Mouse (Mus musculus): Measurements from ENCODE around the gene Cenpl. TPM values are rescaled to one million over a fixed set of nuclear protein-coding genes. Genes with fewer than 3 reads are reported as not detected.
"Not testable (repeated sequence)": the region's sequence is repeated elsewhere in the genome, so short reads cannot be mapped to it uniquely, and the experiment has no call there.

Gene Cenpl
- total RNA-seq (2021) = 1 to 10 TPM; 1.3 to 1.8 TPM
- long read RNA-seq, experiment 1, full-length matches to known transcripts = 2 of 4 reads
- long read RNA-seq, experiment 1, partial matches to known transcripts = 0 of 4 reads
- long read RNA-seq, experiment 1, other reads (novel, unspliced or antisense) = 2 of 4 reads
- long read RNA-seq, experiment 2, partial matches to known transcripts = 4 of 4 reads
- long read RNA-seq, experiment 2, other reads (novel, unspliced or antisense) = 0 of 4 reads

- DNase-seq (ENCODE audit: low spot score in 2 of 2) = peak; percentile 95 to 98
- Histone ChIP-seq H3K27ac (peak within 1 kb of the TSS; percentile 91), H3K4me3 (peak within 1 kb of the TSS; percentile 72)
- peak; percentile 52 for TF ChIP-seq CTCF (conservative IDR thresholded peaks at IDR 0.05)
Measured at GRCm38 (mm10) chr1:161070352-161071271, at the start of gene Cenpl, which contains the start of gene Dars2. TSS of gene Cenpl (plus strand) at chr1:161070713. TSS of gene Dars2 (minus strand) at chr1:161070658.

- no peak for DNase-seq (ENCODE audit: low spot score in 2 of 2)
- no peak for TF ChIP-seq CTCF (conservative IDR thresholded peaks at IDR 0.05)
- H3K27ac ChIP-seq = no peak overlapping the region
- H3K4me3 ChIP-seq = no peak overlapping the region
Measured at GRCm38 (mm10) chr1:161025410-161026210, 44.9 kb upstream of the Cenpl start.

GRCm38 (mm10) chr1:161027196-161027595 lies 43.3 kb upstream of the Cenpl start:
- Histone ChIP-seq H3K27ac (no peak overlapping the region), H3K4me3 (no peak overlapping the region)
- no peak for TF ChIP-seq CTCF (conservative IDR thresholded peaks at IDR 0.05)
- no peak for DNase-seq (ENCODE audit: low spot score in 2 of 2)

- H3K4me3 ChIP-seq; DNase-seq (ENCODE audit: low spot score in 2 of 2); H3K27ac ChIP-seq: not testable (repeated sequence)
Measured at GRCm38 (mm10) chr1:161028427-161028826, 42.1 kb upstream of the Cenpl start.

- TF ChIP-seq CTCF (conservative IDR thresholded peaks at IDR 0.05) = no peak
- no peak for DNase-seq (ENCODE audit: low spot score in 2 of 2)
- Histone ChIP-seq H3K27ac (no peak overlapping the region), H3K4me3 (no peak overlapping the region)
Measured at GRCm38 (mm10) chr1:161030058-161030457, 40.5 kb upstream of the Cenpl start.

GRCm38 (mm10) chr1:161031881-161032280 lies 38.6 kb upstream of the Cenpl start:
- Histone ChIP-seq H3K27ac (no peak overlapping the region), H3K4me3 (no peak overlapping the region)
- no peak for DNase-seq (ENCODE audit: low spot score in 2 of 2)
- no peak for TF ChIP-seq CTCF (conservative IDR thresholded peaks at IDR 0.05)

- no peak for DNase-seq (ENCODE audit: low spot score in 2 of 2)
- H3K4me3 ChIP-seq = no peak overlapping the region
Measured at GRCm38 (mm10) chr1:161032345-161032744, 38.2 kb upstream of the Cenpl start.

GRCm38 (mm10) chr1:161033856-161034434 lies 36.6 kb upstream of the Cenpl start:
- no peak for DNase-seq (ENCODE audit: low spot score in 2 of 2)
- no peak for TF ChIP-seq CTCF (conservative IDR thresholded peaks at IDR 0.05)
- H3K27ac ChIP-seq = peak overlapping the region; percentile 98
- H3K4me3 ChIP-seq = peak overlapping the region; percentile 92

More at GRCm38 (mm10) chr1:161032345-161032744, 38.2 kb upstream of the Cenpl start:
- H3K27ac ChIP-seq = no peak overlapping the region
- TF ChIP-seq CTCF (conservative IDR thresholded peaks at IDR 0.05) = no peak

- TF ChIP-seq CTCF (conservative IDR thresholded peaks at IDR 0.05) = no peak
- DNase-seq (ENCODE audit: low spot score in 2 of 2) = peak; percentile 95 to 99
- Histone ChIP-seq H3K27ac (peak within 1 kb of the TSS; percentile 98), H3K4me3 (peak within 1 kb of the TSS; percentile 92)
Measured at GRCm38 (mm10) chr1:161034435-161035280, 35.9 kb upstream of the Cenpl start, which contains the start of gene Zbtb37. TSS of gene Zbtb37 (minus strand) at chr1:161034849.

- H3K4me3 ChIP-seq = peak overlapping the region; percentile 92
- DNase-seq (ENCODE audit: low spot score in 2 of 2) = peak in 1 of 2 experiments; percentile 50
- TF ChIP-seq CTCF (conservative IDR thresholded peaks at IDR 0.05) = no peak
- H3K27ac ChIP-seq = peak overlapping the region; percentile 98
Measured at GRCm38 (mm10) chr1:161035281-161035785, 35.2 kb upstream of the Cenpl start.

GRCm38 (mm10) chr1:161035786-161036404 lies 34.6 kb upstream of the Cenpl start:
- Histone ChIP-seq H3K4me3 (peak overlapping the region; percentile 92), H3K27ac (peak overlapping the region; percentile 98)
- TF ChIP-seq CTCF (conservative IDR thresholded peaks at IDR 0.05) = no peak
- peak in 1 of 2 experiments; percentile 4 for DNase-seq (ENCODE audit: low spot score in 2 of 2)

Measured in layer of hippocampus, adult 2 months (tissue).